Mouse (Mus musculus) megakaryocyte, embryonic 14.5 days (primary cell): ENCODE measurements at regions not wholly inside any gene's neighbourhood (a gene's known extent, or its start where the extent isn't known, plus 50 kb on each side); places are given as distances from the start of the nearest gene placed in this dataset.
A peak's percentile ranks its signal among the peaks of the same experiment; 100 is the strongest.

Experiments used
- H3K27me3 ChIP-seq: replicated peaks from 2 replicates; pipeline ENCODE3; 2012; ENCODE audit warnings: inconsistent platforms
- H3K36me3 ChIP-seq: replicated peaks from 2 replicates; pipeline ENCODE3; 2012; ENCODE audit warnings: low read length, inconsistent platforms, mixed read lengths
- H3K4me1 ChIP-seq: 2 replicates; pipeline ENCODE4 v1.6.1; 2012; ENCODE audit warnings: inconsistent platforms
- H3K4me3 ChIP-seq: replicated peaks from 2 replicates; pipeline ENCODE3; 2012; ENCODE audit warnings: moderate library complexity, mild to moderate bottlenecking, inconsistent platforms
- H3K9me3 ChIP-seq: 2 replicates; pipeline ENCODE4 v1.6.1; 2012; ENCODE audit warnings: inconsistent platforms
- FLI1 ChIP-seq: IDR thresholded peaks from 2 replicates; pipeline ENCODE4 v1.6.1; 2012; ENCODE audit warnings: low read length, inconsistent platforms, mixed read lengths
- GATA1 ChIP-seq: IDR thresholded peaks from 3 replicates; pipeline ENCODE4 v1.6.1; 2012; ENCODE audit warnings: mixed read lengths, low read length, inconsistent platforms, borderline replicate concordance

DNA sequence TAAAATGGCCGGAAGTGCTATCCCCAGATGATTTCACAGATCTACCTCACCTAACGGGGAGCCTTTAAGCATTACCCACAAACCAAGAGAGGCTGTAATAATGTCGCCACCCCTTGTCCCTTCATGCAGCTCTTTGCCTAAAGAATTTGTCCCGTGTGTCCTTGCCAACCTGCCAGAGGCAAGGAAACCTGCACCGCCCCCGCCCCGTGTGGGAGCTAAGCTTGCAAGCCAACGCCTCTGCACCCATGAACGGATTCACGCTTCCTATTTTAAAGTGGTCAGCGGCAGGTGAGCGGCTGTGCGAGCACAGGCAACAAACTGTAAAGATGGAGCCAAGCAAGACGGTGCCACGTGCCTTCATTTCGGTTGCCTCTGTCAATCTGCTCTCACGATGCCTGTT, 63.1 kb downstream of the Gm11011 start:
- H3K9me3 ChIP-seq: peaks cover 78% of the 10 kb centered on the region
- peak overlapping the region; percentile 26 for H3K4me3 ChIP-seq
- TF ChIP-seq FLI1: no peak
- no peak for TF ChIP-seq GATA1

DNA sequence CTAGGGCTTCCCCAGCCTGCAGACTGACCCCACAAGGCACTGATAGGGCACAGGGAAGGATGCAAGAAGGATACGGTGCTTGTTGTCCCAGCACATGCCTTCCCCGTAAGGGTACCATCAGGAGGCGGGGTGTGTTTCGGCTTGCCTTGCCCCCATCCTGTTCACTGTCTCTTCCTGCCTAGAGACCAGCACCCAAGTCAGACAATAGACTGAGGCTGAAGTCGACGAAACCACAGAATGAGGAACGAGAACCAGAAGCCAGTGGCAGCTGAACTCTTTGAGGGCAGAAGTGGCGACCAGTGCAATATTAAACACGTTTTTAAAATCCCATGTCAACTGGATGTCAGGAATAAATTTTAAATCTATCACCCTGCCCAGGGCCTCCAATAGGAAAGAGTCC, 67.6 kb downstream of the Gm11011 start:
- H3K27me3 ChIP-seq: no peaks in the 10 kb centered on the region
- no peaks in the 10 kb centered on the region for H3K36me3 ChIP-seq
- peaks cover 73% of the 10 kb centered on the region for H3K9me3 ChIP-seq
- TF ChIP-seq GATA1: no peak
- TF ChIP-seq FLI1: no peak
- H3K4me1 ChIP-seq: no peaks in the 10 kb centered on the region
- peak overlapping the region; percentile 76 for H3K4me3 ChIP-seq

More for the DNA sequence above, 63.1 kb downstream of the Gm11011 start:
- no peaks in the 10 kb centered on the region for H3K4me1 ChIP-seq
- H3K27me3 ChIP-seq: no peaks in the 10 kb centered on the region
- no peaks in the 10 kb centered on the region for H3K36me3 ChIP-seq

DNA sequence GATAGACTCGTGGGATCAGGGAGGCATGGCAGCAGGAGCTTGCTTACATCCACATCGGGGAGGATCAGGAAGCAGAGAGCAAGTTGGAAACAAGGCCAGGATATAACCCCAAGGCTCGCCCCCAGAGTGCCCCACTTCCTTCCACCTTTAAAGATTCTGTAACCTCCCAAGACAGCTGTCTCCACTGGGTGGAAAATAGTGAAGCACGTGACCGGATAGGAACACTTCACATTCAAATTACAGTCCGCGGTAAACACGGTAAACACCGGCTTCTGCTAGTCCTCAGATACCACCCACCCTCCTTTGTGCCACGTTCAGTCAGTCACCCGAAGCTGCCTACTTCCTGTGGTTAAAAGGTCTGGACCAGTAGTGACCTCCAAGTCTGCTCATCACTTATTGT, 72.2 kb downstream of the Gm11011 start:
- Histone ChIP-seq H3K27me3 (no peaks in the 10 kb centered on the region), H3K4me3 (no peak overlapping the region), H3K9me3 (peaks cover 67% of the 10 kb centered on the region), H3K4me1 (no peaks in the 10 kb centered on the region), H3K36me3 (no peaks in the 10 kb centered on the region)
- TF ChIP-seq GATA1 (no peak), FLI1 (no peak)

DNA sequence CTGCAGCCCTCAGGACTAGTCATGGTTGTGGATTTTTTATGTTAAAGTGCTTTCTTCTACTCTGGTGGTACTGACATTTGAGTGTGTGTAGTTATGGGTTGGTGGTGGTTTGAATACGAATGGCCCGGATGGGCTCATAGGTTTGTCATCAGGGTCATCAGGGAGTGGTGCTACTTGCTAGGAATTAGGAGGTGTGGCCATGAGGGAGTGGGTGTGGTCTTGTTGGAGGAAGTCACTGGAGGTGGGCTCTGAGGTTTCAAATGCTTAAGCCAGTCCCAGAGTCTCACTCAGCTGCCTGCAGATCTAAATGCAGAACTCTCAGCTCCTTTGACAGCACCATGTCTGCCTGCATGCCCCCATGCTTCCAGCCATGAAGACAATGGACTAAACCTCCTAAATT, 76.8 kb downstream of the Gm11011 start:
- peaks cover 83% of the 10 kb centered on the region for H3K9me3 ChIP-seq
- H3K27me3 ChIP-seq: no peaks in the 10 kb centered on the region
- no peaks in the 10 kb centered on the region for H3K36me3 ChIP-seq
- no peak overlapping the region for H3K4me3 ChIP-seq
- TF ChIP-seq FLI1 (no peak), GATA1 (no peak)
- no peaks in the 10 kb centered on the region for H3K4me1 ChIP-seq

DNA sequence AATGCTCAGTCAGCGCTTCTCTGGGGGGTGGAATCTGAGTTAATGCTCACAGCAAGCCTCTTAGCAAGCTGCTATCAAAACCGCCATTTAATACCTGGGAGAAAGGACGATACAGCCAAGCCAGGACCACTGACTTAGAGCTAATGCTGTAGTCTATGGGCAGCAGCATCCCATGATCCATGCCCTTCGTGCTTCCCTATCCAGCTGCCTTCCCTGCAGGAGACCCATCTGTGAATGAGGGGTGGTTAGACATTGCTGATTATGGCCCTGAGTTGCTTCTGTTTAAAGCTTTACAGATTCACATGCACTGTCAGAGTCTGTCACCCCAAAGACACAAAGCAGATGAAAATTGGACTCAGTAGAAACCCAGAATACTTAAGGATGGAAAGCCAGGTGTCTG, 78.1 kb downstream of the Gm11011 start:
- Histone ChIP-seq H3K36me3 (no peaks in the 10 kb centered on the region), H3K4me1 (no peaks in the 10 kb centered on the region), H3K4me3 (peak overlapping the region; percentile 47), H3K27me3 (no peaks in the 10 kb centered on the region), H3K9me3 (peaks cover 83% of the 10 kb centered on the region)
- TF ChIP-seq GATA1 (no peak), FLI1 (no peak)

DNA sequence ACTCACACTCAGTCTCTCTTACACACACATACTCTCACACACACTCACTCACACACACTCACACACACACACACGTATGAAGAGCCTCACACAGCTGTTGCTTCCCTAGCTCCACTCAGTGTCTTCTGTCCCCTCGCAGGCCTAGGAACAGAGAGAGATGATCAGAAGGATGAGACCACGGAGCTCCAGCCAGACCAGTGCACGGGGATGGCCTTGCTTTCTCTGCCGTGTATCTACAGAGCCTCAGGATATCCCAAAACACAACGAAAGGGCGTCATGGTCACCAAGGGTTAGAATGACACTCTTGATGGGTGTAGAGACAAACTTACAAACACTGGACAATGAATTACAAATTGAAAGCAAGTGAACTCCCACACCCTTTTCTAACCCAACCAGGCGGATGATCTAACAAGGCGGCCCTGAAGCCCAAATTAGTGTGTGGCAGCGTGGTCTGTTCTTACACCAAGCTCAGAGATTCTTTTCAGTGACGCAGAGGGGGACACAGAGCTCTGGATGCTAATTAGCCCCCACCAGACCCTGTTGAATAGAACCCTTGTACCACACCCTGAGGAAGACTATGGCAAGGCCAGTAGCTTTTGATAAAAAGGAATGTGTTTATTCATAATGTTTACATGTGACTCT, 83.0 kb downstream of the Gm11011 start:
- no peaks in the 10 kb centered on the region for H3K4me1 ChIP-seq
- H3K4me3 ChIP-seq: no peak overlapping the region
- TF ChIP-seq GATA1: no peak
- no peak for TF ChIP-seq FLI1
- peaks cover 86% of the 10 kb centered on the region for H3K9me3 ChIP-seq
- H3K36me3 ChIP-seq: no peaks in the 10 kb centered on the region
- no peaks in the 10 kb centered on the region for H3K27me3 ChIP-seq

DNA sequence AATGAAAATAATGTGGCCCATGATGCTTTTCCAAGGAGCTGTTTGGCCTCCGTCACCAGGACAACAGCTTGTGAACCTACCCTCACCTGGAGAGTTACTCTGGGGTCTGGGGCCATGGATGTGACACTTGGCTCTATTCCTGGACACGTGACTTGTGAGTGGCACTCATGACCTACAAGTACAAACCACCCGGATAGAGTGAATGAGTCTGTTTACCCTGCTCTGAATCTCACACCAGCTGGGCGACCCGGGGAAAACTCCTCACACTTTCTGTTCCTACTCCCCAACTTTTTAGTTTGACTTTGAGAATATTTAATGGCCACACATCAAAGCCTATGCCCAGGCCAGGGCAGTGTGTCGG, 84.0 kb downstream of the Gm11011 start:
- Histone ChIP-seq H3K9me3 (peaks cover 84% of the 10 kb centered on the region), H3K4me1 (no peaks in the 10 kb centered on the region), H3K4me3 (peak overlapping the region; percentile 59), H3K36me3 (no peaks in the 10 kb centered on the region), H3K27me3 (no peaks in the 10 kb centered on the region)
- TF ChIP-seq GATA1: no peak
- TF ChIP-seq FLI1: no peak

DNA sequence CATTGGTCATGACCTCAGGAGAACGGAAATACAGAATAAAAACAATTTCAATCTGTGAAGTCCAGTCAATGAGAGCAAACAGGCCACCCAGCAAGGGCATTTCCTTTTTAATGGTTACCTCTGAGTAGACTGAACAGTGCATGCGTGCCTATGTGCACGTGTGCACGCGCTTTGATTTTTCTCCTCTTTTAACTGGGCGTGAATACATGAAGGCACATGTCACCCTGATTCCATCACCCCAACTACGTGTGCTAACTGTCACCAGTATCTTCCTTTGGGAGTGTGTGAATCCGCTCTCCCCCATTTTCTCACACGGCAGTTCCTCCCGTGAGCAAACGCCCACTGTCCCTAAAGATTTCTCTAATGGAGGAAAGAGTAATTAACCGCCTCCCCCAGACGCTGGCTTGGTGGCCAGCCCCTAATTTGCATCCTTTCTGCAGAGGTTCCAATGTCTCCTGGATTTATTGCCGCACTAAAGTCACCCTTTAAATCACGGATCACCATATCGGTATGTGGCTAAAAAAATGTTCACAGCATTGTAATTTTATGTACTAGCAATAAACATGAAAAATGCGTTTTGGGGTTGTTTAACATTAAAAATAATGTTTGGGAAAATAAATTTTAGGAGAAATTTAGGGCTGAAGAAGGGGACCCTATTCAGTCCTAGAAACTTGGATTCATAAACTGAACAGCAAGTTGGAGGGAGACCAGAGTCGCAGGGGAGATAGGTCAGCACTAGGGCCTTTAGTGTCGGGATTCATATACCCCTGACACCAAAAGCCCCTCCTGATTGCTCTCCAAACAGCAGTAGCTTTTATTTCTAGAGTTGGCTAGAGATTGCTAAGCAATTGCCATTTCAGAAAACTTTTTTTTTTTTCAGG, 84.6 kb downstream of the Gm11011 start:
- H3K4me1 ChIP-seq: no peaks in the 10 kb centered on the region
- H3K4me3 ChIP-seq: no peak overlapping the region
- H3K9me3 ChIP-seq: peaks cover 86% of the 10 kb centered on the region
- no peaks in the 10 kb centered on the region for H3K36me3 ChIP-seq
- TF ChIP-seq GATA1: no peak
- no peak for TF ChIP-seq FLI1
- no peaks in the 10 kb centered on the region for H3K27me3 ChIP-seq

DNA sequence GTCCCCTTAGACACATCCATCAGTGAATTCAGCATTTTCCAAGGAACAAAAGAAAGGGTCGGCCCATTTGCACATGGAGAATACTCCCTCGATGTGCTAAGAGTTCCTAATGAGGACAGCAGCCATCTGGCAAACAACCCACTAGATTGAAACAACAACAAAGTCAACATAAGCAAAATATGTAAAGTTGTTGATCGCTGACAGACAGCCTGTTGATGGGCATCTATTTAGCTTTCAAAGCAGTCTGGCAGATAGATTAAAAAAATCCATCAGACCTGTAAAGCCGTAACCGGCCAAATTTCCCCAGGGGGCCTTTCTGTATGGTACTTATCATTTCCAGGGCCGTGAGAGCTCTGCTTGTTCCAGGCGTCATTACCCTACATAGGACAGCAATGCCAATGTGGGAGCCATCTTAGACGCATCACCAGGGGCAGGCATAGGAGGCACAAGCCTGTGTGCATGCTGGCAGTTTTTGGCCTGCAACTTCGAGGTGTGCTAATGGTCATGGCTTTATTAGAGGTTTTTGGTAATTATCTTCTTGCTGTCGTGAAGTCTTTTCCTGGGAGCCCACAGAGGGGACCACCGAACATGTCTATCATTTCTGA, 85.7 kb downstream of the Gm11011 start:
- Histone ChIP-seq H3K9me3 (peaks cover 81% of the 10 kb centered on the region), H3K4me1 (no peaks in the 10 kb centered on the region), H3K36me3 (no peaks in the 10 kb centered on the region), H3K4me3 (peak overlapping the region; percentile 46), H3K27me3 (no peaks in the 10 kb centered on the region)
- TF ChIP-seq FLI1: no peak
- TF ChIP-seq GATA1: no peak

DNA sequence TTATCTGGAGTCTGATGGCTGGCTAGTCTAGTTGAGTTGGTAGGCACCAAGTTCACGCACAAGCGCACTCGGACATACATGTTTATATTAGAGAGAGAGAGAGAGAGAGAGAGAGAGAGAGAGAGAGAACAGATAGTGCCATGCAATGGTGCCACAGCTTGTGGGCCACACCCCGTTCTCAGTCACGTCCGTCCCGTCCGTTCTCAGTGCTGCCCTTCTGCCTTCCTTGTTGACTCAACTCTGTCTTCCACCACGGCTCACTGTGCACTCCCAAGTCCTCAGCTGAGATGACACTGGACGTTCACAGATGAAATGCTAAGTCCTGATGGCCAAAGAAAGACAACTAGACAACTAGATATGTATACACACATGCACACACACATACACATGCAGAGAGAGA, 92.2 kb downstream of the Gm11011 start:
- no peaks in the 10 kb centered on the region for H3K36me3 ChIP-seq
- TF ChIP-seq GATA1: no peak
- no peak for TF ChIP-seq FLI1
- no peaks in the 10 kb centered on the region for H3K4me1 ChIP-seq
- H3K4me3 ChIP-seq: peak overlapping the region; percentile 69
- H3K27me3 ChIP-seq: no peaks in the 10 kb centered on the region
- peaks cover 81% of the 10 kb centered on the region for H3K9me3 ChIP-seq
